Mouse (Mus musculus): ENCODE data around the gene Slc35e2. TPM values are rescaled to one million over a fixed set of nuclear protein-coding genes. Genes with fewer than 3 reads are reported as not detected.

Slc35e2 gene
- polyA plus RNA-seq, 1 experiment from 2014 or later: 9.5 TPM

- no peak for DNase-seq
- TF ChIP-seq CTCF (IDR thresholded peaks at IDR 0.05; ENCODE audit: low read depth): no peak
Observed at GRCm38 (mm10) chr4:155575521-155575920, 25.7 kb upstream of the Slc35e2 start.

GRCm38 (mm10) chr4:155577132-155577531, 24.1 kb upstream of the Slc35e2 start:
- Histone ChIP-seq H3K36me3 (ENCODE audit: insufficient read depth) (peaks cover 39% of the 10 kb centered on the region), H3K9ac (no peak overlapping the region), H3K4me3 (ENCODE audit: low read depth, low read length) (no peak overlapping the region), H3K4me1 (ENCODE audit: insufficient read depth) (no peaks in the 10 kb centered on the region), H3K9me3 (ENCODE audit: low read depth, low read length) (no peaks in the 10 kb centered on the region), H3K27ac (ENCODE audit: low read depth) (no peak overlapping the region), H3K27me3 (ENCODE audit: insufficient read depth, low read length) (no peaks in the 10 kb centered on the region), H3K4me2 (no peak overlapping the region)
- TF ChIP-seq CTCF (IDR thresholded peaks at IDR 0.05; ENCODE audit: low read depth): no peak
- WGBS: 92% methylated on average over 9 of the region's 9 CpGs
- DNase-seq (no peak), ATAC-seq (ENCODE audit: insufficient read depth) (no peak)

More at GRCm38 (mm10) chr4:155575521-155575920, 25.7 kb upstream of the Slc35e2 start:
- ATAC-seq (ENCODE audit: insufficient read depth): no peak
- Histone ChIP-seq H3K9ac (no peak overlapping the region), H3K4me1 (ENCODE audit: insufficient read depth) (no peaks in the 10 kb centered on the region), H3K36me3 (ENCODE audit: insufficient read depth) (peaks cover 33% of the 10 kb centered on the region), H3K27ac (ENCODE audit: low read depth) (no peak overlapping the region), H3K27me3 (ENCODE audit: insufficient read depth, low read length) (no peaks in the 10 kb centered on the region), H3K4me3 (ENCODE audit: low read depth, low read length) (no peak overlapping the region), H3K4me2 (no peak overlapping the region), H3K9me3 (ENCODE audit: low read depth, low read length) (no peaks in the 10 kb centered on the region)
- WGBS: 88% methylated on average over 8 of the region's 8 CpGs

DNA sequence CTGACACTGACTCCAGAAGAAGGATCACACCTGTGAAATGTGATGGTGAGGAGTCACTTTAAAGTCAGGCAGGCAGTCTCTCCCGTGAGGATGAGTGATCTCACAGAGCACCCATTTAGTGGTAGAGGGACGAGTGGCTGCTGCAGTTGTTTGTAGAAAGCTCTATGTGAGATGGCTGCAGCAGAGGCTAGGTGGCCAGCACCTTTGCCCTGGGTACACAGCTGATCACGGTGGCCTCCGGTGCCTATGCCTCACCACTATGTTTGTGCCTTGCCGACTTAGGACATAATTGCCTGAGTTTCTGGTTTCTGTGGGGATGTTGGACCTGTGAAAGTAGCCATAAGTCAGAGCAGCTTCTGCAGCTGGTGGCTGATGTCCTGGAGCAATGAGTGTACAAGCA, 23.5 kb upstream of the Slc35e2 start:
- no peak for DNase-seq
- Histone ChIP-seq H3K9me3 (ENCODE audit: low read depth, low read length) (no peaks in the 10 kb centered on the region), H3K4me1 (ENCODE audit: insufficient read depth) (no peaks in the 10 kb centered on the region), H3K9ac (no peak overlapping the region), H3K36me3 (ENCODE audit: insufficient read depth) (peaks cover 45% of the 10 kb centered on the region), H3K27ac (ENCODE audit: low read depth) (no peak overlapping the region), H3K4me2 (no peak overlapping the region), H3K4me3 (ENCODE audit: low read depth, low read length) (no peak overlapping the region), H3K27me3 (ENCODE audit: insufficient read depth, low read length) (no peaks in the 10 kb centered on the region)
- ATAC-seq (ENCODE audit: insufficient read depth): no peak
- 79% methylated on average over 5 of the region's 5 CpGs for WGBS
- TF ChIP-seq CTCF (IDR thresholded peaks at IDR 0.05; ENCODE audit: low read depth): no peak

GRCm38 (mm10) chr4:155578336-155579125, 22.7 kb upstream of the Slc35e2 start:
- no peak overlapping the region for H3K4me3 ChIP-seq (ENCODE audit: low read depth, low read length)
- DNase-seq (no peak), ATAC-seq (ENCODE audit: insufficient read depth) (no peak)
- H3K27ac ChIP-seq (ENCODE audit: low read depth): no peak overlapping the region
- no peaks in the 10 kb centered on the region for H3K9me3 ChIP-seq (ENCODE audit: low read depth, low read length)
- 76% methylated on average over 7 of the region's 7 CpGs for WGBS
- no peak overlapping the region for H3K9ac ChIP-seq
- no peak overlapping the region for H3K4me2 ChIP-seq
- peaks cover 52% of the 10 kb centered on the region for H3K36me3 ChIP-seq (ENCODE audit: insufficient read depth)
- H3K4me1 ChIP-seq (ENCODE audit: insufficient read depth): no peaks in the 10 kb centered on the region
- TF ChIP-seq CTCF (IDR thresholded peaks at IDR 0.05; ENCODE audit: low read depth): no peak
- H3K27me3 ChIP-seq (ENCODE audit: insufficient read depth, low read length): no peaks in the 10 kb centered on the region

DNA sequence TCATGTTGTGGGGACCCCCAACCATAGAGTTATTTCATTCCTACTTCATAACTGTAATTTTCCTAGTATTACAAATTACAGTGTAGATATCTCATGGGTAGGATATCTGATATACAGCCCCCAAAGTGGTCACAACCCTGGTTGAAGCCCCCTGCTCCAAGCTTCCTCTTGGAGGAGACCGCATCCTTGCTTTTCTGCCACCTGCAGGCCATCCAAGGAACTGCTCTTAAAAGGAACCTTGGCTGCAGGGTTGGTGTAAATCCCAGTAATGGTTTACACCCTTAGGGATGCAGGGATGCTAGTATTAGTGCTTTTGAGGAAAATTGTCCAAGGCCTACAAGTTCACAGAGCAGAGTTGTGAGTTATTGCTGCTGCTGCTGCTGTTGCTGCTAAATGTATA, 20.8 kb upstream of the Slc35e2 start:
- DNase-seq (peak; percentile 76), ATAC-seq (ENCODE audit: insufficient read depth) (no peak)
- no peak overlapping the region for H3K27ac ChIP-seq (ENCODE audit: low read depth)
- 42% methylated on average over 1 of the region's 1 CpGs for WGBS
- H3K27me3 ChIP-seq (ENCODE audit: insufficient read depth, low read length): no peaks in the 10 kb centered on the region
- H3K36me3 ChIP-seq (ENCODE audit: insufficient read depth): peaks cover 71% of the 10 kb centered on the region
- H3K9me3 ChIP-seq (ENCODE audit: low read depth, low read length): no peaks in the 10 kb centered on the region
- peak; percentile 83 for TF ChIP-seq CTCF (IDR thresholded peaks at IDR 0.05; ENCODE audit: low read depth)
- no peak overlapping the region for H3K9ac ChIP-seq
- no peaks in the 10 kb centered on the region for H3K4me1 ChIP-seq (ENCODE audit: insufficient read depth)
- no peak overlapping the region for H3K4me2 ChIP-seq
- no peak overlapping the region for H3K4me3 ChIP-seq (ENCODE audit: low read depth, low read length)

- peaks cover 81% of the 10 kb centered on the region for H3K36me3 ChIP-seq (ENCODE audit: insufficient read depth)
- no peak overlapping the region for H3K27ac ChIP-seq (ENCODE audit: low read depth)
- no peak for DNase-seq
- no peak for ATAC-seq (ENCODE audit: insufficient read depth)
- H3K9ac ChIP-seq: no peak overlapping the region
- 92% methylated on average over 6 of the region's 6 CpGs for WGBS
- H3K4me3 ChIP-seq (ENCODE audit: low read depth, low read length): no peak overlapping the region
- no peaks in the 10 kb centered on the region for H3K4me1 ChIP-seq (ENCODE audit: insufficient read depth)
- no peaks in the 10 kb centered on the region for H3K27me3 ChIP-seq (ENCODE audit: insufficient read depth, low read length)
- TF ChIP-seq CTCF (IDR thresholded peaks at IDR 0.05; ENCODE audit: low read depth): no peak
- no peaks in the 10 kb centered on the region for H3K9me3 ChIP-seq (ENCODE audit: low read depth, low read length)
- no peak overlapping the region for H3K4me2 ChIP-seq
Observed at GRCm38 (mm10) chr4:155582279-155582905, 18.8 kb upstream of the Slc35e2 start.

DNA sequence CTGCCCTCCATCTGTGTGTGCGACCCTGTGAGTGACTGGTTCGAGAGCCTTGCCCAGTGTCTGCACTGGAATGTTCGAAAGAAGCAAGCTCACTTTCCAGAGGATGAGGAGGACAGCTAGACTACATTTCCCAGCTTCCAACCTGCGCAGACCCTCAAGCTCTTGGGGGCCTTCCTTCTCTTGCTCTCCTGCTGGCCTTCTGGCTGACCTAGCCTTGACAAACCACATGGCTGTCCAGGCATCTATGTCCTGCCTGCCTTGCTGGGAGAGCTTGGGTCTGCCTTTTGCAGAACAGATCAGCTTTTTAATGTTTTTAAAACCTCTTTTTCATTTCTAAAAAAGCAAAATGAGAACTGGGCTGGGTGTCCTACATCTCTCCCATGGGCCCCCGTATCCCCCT, 11.9 kb upstream of the Slc35e2 start:
- H3K27ac ChIP-seq (ENCODE audit: low read depth): no peak overlapping the region
- H3K27me3 ChIP-seq (ENCODE audit: insufficient read depth, low read length): no peaks in the 10 kb centered on the region
- no peak overlapping the region for H3K4me2 ChIP-seq
- no peak for TF ChIP-seq CTCF (IDR thresholded peaks at IDR 0.05; ENCODE audit: low read depth)
- no peak overlapping the region for H3K9ac ChIP-seq
- H3K9me3 ChIP-seq (ENCODE audit: low read depth, low read length): no peaks in the 10 kb centered on the region
- no peaks in the 10 kb centered on the region for H3K4me1 ChIP-seq (ENCODE audit: insufficient read depth)
- ATAC-seq (ENCODE audit: insufficient read depth) (no peak), DNase-seq (no peak)
- H3K36me3 ChIP-seq (ENCODE audit: insufficient read depth): peaks cover 61% of the 10 kb centered on the region
- 86% methylated on average over 5 of the region's 5 CpGs for WGBS
- H3K4me3 ChIP-seq (ENCODE audit: low read depth, low read length): no peak overlapping the region
